Mouse (Mus musculus): ENCODE measurements around the gene Ngef. TPM values are rescaled to one million over a fixed set of nuclear protein-coding genes. Genes with fewer than 3 reads are reported as not detected.

Ngef gene
- polyA plus RNA-seq, 1 experiment from 2014 or later: 13.3 TPM

DNA sequence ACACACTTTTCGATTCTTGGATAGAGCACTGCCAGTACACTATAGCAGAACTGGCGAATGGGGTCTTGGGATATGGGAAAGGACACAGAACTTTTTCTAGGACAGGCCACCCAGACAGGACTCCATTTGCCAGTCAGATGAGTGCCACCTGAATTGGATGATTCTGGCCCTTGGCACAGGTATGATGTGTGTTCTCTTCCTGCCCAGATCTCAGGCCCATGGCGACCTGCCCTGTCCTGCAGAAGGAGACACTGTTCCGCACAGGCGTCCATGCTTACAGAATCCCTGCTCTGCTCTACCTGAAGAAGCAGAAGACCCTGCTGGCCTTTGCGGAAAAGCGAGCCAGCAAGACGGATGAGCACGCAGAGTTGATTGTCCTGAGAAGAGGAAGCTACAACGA lies 21.0 kb upstream of the Ngef start:
- no peaks in the 10 kb centered on the region for H3K4me1 ChIP-seq (replicated peaks; ENCODE audit: control insufficient read depth, insufficient read depth, low read length)
- H3K9ac ChIP-seq (ENCODE audit: low read depth, low read length): no peak overlapping the region
- WGBS: 92% methylated on average over 10 of the region's 10 CpGs
- no peak overlapping the region for H3K27ac ChIP-seq (ENCODE audit: low read depth, low read length)
- H3K4me3 ChIP-seq (ENCODE audit: low read depth, low read length): no peak overlapping the region
- ATAC-seq: no peak
- no peaks in the 10 kb centered on the region for H3K9me3 ChIP-seq (ENCODE audit: control insufficient read depth)
- H3K27me3 ChIP-seq (replicated peaks; ENCODE audit: control insufficient read depth, insufficient read depth, low read length): no peaks in the 10 kb centered on the region
- H3K36me3 ChIP-seq (ENCODE audit: control insufficient read depth, insufficient read depth): no peaks in the 10 kb centered on the region
- no peak overlapping the region for H3K4me2 ChIP-seq (replicated peaks; ENCODE audit: low read depth)
- no peak for TF ChIP-seq CTCF (IDR thresholded peaks at IDR 0.05; ENCODE audit: low read depth)

- no peak for TF ChIP-seq CTCF (IDR thresholded peaks at IDR 0.05; ENCODE audit: low read depth)
- H3K9ac ChIP-seq (ENCODE audit: low read depth, low read length): no peak overlapping the region
- H3K4me2 ChIP-seq (replicated peaks; ENCODE audit: low read depth): no peak overlapping the region
- no peak overlapping the region for H3K4me3 ChIP-seq (ENCODE audit: low read depth, low read length)
- H3K27me3 ChIP-seq (replicated peaks; ENCODE audit: control insufficient read depth, insufficient read depth, low read length): no peaks in the 10 kb centered on the region
- no peak overlapping the region for H3K27ac ChIP-seq (ENCODE audit: low read depth, low read length)
- 54% methylated on average over 3 of the region's 3 CpGs for WGBS
- H3K36me3 ChIP-seq (ENCODE audit: control insufficient read depth, insufficient read depth): no peaks in the 10 kb centered on the region
- no peaks in the 10 kb centered on the region for H3K4me1 ChIP-seq (replicated peaks; ENCODE audit: control insufficient read depth, insufficient read depth, low read length)
- no peak for ATAC-seq
- H3K9me3 ChIP-seq (ENCODE audit: control insufficient read depth): no peaks in the 10 kb centered on the region
Measured at GRCm38 (mm10) chr1:87594261-87594660, 20.6 kb upstream of the Ngef start.

GRCm38 (mm10) chr1:87589980-87590379 lies 16.3 kb upstream of the Ngef start:
- H3K4me3 ChIP-seq (ENCODE audit: low read depth, low read length): no peak overlapping the region
- no peaks in the 10 kb centered on the region for H3K36me3 ChIP-seq (ENCODE audit: control insufficient read depth, insufficient read depth)
- no peak for TF ChIP-seq CTCF (IDR thresholded peaks at IDR 0.05; ENCODE audit: low read depth)
- ATAC-seq: peak; percentile 73
- no peak overlapping the region for H3K9ac ChIP-seq (ENCODE audit: low read depth, low read length)
- no peak overlapping the region for H3K27ac ChIP-seq (ENCODE audit: low read depth, low read length)
- H3K27me3 ChIP-seq (replicated peaks; ENCODE audit: control insufficient read depth, insufficient read depth, low read length): no peaks in the 10 kb centered on the region
- H3K9me3 ChIP-seq (ENCODE audit: control insufficient read depth): no peaks in the 10 kb centered on the region
- no peaks in the 10 kb centered on the region for H3K4me1 ChIP-seq (replicated peaks; ENCODE audit: control insufficient read depth, insufficient read depth, low read length)
- H3K4me2 ChIP-seq (replicated peaks; ENCODE audit: low read depth): no peak overlapping the region
- 68% methylated on average over 8 of the region's 8 CpGs for WGBS

DNA sequence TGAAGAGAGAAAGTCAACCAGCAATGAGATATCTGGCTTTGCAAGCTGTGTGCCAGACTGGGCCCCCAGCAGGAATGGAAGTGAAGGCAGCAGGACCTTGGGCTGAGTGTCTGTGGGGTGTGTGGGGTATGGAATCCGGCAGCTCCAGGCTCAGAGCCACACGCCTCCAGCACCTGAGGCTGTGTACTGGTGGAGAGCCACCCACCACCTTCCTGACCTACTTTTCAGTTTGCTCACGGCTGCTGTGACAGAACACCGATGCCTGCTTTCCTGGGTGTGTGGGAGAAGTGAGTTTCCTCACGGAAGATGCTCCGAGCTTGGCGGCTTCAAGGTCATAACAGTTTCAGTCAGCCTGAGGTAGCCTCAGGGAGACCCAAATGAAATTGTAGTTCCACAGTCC lies 15.5 kb upstream of the Ngef start:
- H3K4me3 ChIP-seq (ENCODE audit: low read depth, low read length): no peak overlapping the region
- ATAC-seq: no peak
- WGBS: 92% methylated on average over 7 of the region's 7 CpGs

GRCm38 (mm10) chr1:87580824-87581223 lies 7.2 kb upstream of the Ngef start:
- no peak overlapping the region for H3K27ac ChIP-seq (ENCODE audit: low read depth, low read length)
- no peak for ATAC-seq
- no peak for TF ChIP-seq CTCF (IDR thresholded peaks at IDR 0.05; ENCODE audit: low read depth)
- no peak overlapping the region for H3K4me2 ChIP-seq (replicated peaks; ENCODE audit: low read depth)
- H3K4me3 ChIP-seq (ENCODE audit: low read depth, low read length): no peak overlapping the region
- no peak overlapping the region for H3K9ac ChIP-seq (ENCODE audit: low read depth, low read length)
- no peaks in the 10 kb centered on the region for H3K27me3 ChIP-seq (replicated peaks; ENCODE audit: control insufficient read depth, insufficient read depth, low read length)
- H3K36me3 ChIP-seq (ENCODE audit: control insufficient read depth, insufficient read depth): no peaks in the 10 kb centered on the region
- H3K4me1 ChIP-seq (replicated peaks; ENCODE audit: control insufficient read depth, insufficient read depth, low read length): 0 out of 2 replicates have a peak, but pooled peaks cover 4% of the 10 kb centered on the region
- WGBS: 65% methylated on average over 3 of the region's 3 CpGs
- no peaks in the 10 kb centered on the region for H3K9me3 ChIP-seq (ENCODE audit: control insufficient read depth)

More for the DNA sequence above, 15.5 kb upstream of the Ngef start:
- no peaks in the 10 kb centered on the region for H3K36me3 ChIP-seq (ENCODE audit: control insufficient read depth, insufficient read depth)
- H3K9ac ChIP-seq (ENCODE audit: low read depth, low read length): no peak overlapping the region
- no peaks in the 10 kb centered on the region for H3K4me1 ChIP-seq (replicated peaks; ENCODE audit: control insufficient read depth, insufficient read depth, low read length)
- no peak overlapping the region for H3K27ac ChIP-seq (ENCODE audit: low read depth, low read length)
- no peak for TF ChIP-seq CTCF (IDR thresholded peaks at IDR 0.05; ENCODE audit: low read depth)
- no peaks in the 10 kb centered on the region for H3K9me3 ChIP-seq (ENCODE audit: control insufficient read depth)
- H3K27me3 ChIP-seq (replicated peaks; ENCODE audit: control insufficient read depth, insufficient read depth, low read length): no peaks in the 10 kb centered on the region
- H3K4me2 ChIP-seq (replicated peaks; ENCODE audit: low read depth): no peak overlapping the region

DNA sequence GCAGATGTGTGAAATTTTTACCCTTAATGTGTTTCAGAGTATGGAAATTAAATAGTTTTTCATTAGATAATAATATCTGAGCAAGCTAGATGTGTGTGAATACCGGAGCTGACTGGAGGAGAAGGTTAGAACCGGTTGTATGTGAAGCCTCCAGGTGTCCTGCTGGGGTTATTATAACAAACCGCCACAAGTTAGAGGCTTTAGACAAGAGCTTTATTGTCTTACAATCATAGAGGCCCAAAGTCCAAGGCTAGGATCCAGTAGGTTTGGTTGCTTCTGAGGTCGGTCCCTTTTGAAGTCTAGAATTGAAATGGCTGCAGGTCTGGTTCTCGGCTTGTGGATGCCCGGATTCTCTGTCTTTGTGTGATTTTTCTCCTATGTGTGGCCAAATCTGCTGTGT lies 5.3 kb upstream of the Ngef start:
- TF ChIP-seq CTCF (IDR thresholded peaks at IDR 0.05; ENCODE audit: low read depth): peak; percentile 12; the same call in 1 of the 2 replicates
- H3K27ac ChIP-seq (ENCODE audit: low read depth, low read length): peak overlapping the region; percentile 51
- ATAC-seq: peak; percentile 87

DNA sequence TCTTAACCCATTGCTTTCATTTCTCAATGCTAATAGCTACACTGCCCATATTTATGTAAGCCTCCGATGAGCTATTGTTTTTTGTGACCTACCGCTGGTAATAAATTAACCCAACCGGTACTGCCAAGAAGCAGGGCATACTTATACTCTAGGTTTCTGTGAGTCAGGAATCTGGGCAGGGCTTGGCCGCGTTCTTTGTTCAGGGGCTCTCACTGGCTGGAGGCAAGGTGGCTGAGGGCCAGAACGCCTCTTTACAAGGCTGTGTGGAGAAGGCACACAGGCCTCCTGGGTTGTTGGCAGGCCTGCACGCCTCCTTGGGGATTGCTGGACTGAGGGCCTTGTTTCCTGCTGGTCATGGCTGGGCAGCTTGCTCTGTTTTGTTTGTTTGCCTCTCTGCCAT lies 1.1 kb upstream of the Ngef start:
- no peaks in the 10 kb centered on the region for H3K9me3 ChIP-seq (ENCODE audit: control insufficient read depth)
- no peaks in the 10 kb centered on the region for H3K36me3 ChIP-seq (ENCODE audit: control insufficient read depth, insufficient read depth)
- H3K27me3 ChIP-seq (replicated peaks; ENCODE audit: control insufficient read depth, insufficient read depth, low read length): no peaks in the 10 kb centered on the region
- ATAC-seq: peak; percentile 64
- peak overlapping the region; percentile 68 for H3K4me2 ChIP-seq (replicated peaks; ENCODE audit: low read depth)
- TF ChIP-seq CTCF (IDR thresholded peaks at IDR 0.05; ENCODE audit: low read depth): no peak
- H3K27ac ChIP-seq (ENCODE audit: low read depth, low read length): peak overlapping the region; percentile 88
- peaks cover 9% of the 10 kb centered on the region for H3K4me1 ChIP-seq (replicated peaks; ENCODE audit: control insufficient read depth, insufficient read depth, low read length)
- 27% methylated on average over 7 of the region's 7 CpGs for WGBS
- H3K9ac ChIP-seq (ENCODE audit: low read depth, low read length): no peak overlapping the region
- peak overlapping the region; percentile 46; the same call in 1 of the 2 replicates for H3K4me3 ChIP-seq (ENCODE audit: low read depth, low read length)

More for the DNA sequence above, 5.3 kb upstream of the Ngef start:
- H3K4me1 ChIP-seq (replicated peaks; ENCODE audit: control insufficient read depth, insufficient read depth, low read length): peaks cover 4% of the 10 kb centered on the region; the same call in 1 of the 2 replicates
- no peak overlapping the region for H3K4me3 ChIP-seq (ENCODE audit: low read depth, low read length)
- H3K9me3 ChIP-seq (ENCODE audit: control insufficient read depth): no peaks in the 10 kb centered on the region
- 32% methylated on average over 6 of the region's 6 CpGs for WGBS
- H3K4me2 ChIP-seq (replicated peaks; ENCODE audit: low read depth): no peak overlapping the region
- H3K27me3 ChIP-seq (replicated peaks; ENCODE audit: control insufficient read depth, insufficient read depth, low read length): no peaks in the 10 kb centered on the region
- H3K36me3 ChIP-seq (ENCODE audit: control insufficient read depth, insufficient read depth): no peaks in the 10 kb centered on the region
- no peak overlapping the region for H3K9ac ChIP-seq (ENCODE audit: low read depth, low read length)

Measured in intestine, postnatal 0 days (tissue).